Mouse (Mus musculus) bone marrow macrophage, adult 2 months (primary cell): Measurements from ENCODE around the gene Ppp1r18.

Experiments used
- CTCF ChIP-seq: IDR thresholded peaks from 2 replicates; pipeline ENCODE4 v1.5.1; 2012; ENCODE audit warnings: low read depth, mild to moderate bottlenecking, low read length, moderate library complexity
- POLR2A ChIP-seq: IDR thresholded peaks from 2 replicates; pipeline ENCODE4 v1.6.1; 2012; ENCODE audit warnings: mild to moderate bottlenecking, low read depth, low read length, borderline replicate concordance

- TF ChIP-seq CTCF, result no peak
- no peak for TF ChIP-seq POLR2A
Measured at GRCm38 (mm10) chr17:35816686-35817085, 48.7 kb upstream of the Ppp1r18 start.
